Mouse (Mus musculus) liver, postnatal 0 days (tissue): ENCODE data around the gene Ces3b. TPM values are rescaled to one million over a fixed set of nuclear protein-coding genes. Genes with fewer than 3 reads are reported as not detected.
A peak's percentile ranks its signal among the peaks of the same experiment; 100 is the strongest.

Source experiments
- ATAC-seq: fragments of 200-750 bp; cut with Nextera tagmentation; 2 replicates; pipeline ENCODE4 v1.8.0; 2017; ENCODE audit warnings: mild to moderate bottlenecking, moderate library complexity
- DNase-seq: peaks from one replicate; pipeline ENCODE4 v3.0.0-alpha.2; 2016
- H3K27ac ChIP-seq: fragments of 300-500 bp; sonication (generic); 2 replicates; pipeline ENCODE4 v1.5.1; 2014; ENCODE audit warnings: antibody characterized with exemption, moderate library complexity, mild to moderate bottlenecking, low read depth
- H3K27me3 ChIP-seq: fragments of 300-500 bp; sonication (generic); 2 replicates; pipeline ENCODE4 v1.6.1; 2014; ENCODE audit warnings: low read length, control low read depth, mixed read lengths; ENCODE audit not compliant: insufficient read depth
- H3K36me3 ChIP-seq: fragments of 300-500 bp; sonication (generic); replicated peaks from 2 replicates; pipeline ENCODE4 v1.6.1; 2014; ENCODE audit warnings: mild to moderate bottlenecking, control low read depth, low read length, moderate library complexity, mixed read lengths; ENCODE audit not compliant: insufficient read depth
- H3K4me1 ChIP-seq: fragments of 300-500 bp; sonication (generic); 2 replicates; pipeline ENCODE4 v1.6.1; 2014; ENCODE audit warnings: antibody characterized with exemption, mild to moderate bottlenecking, control low read depth; ENCODE audit not compliant: insufficient read depth
- H3K4me2 ChIP-seq: fragments of 300-500 bp; sonication (generic); 2 replicates; pipeline ENCODE4 v1.6.1; 2014; ENCODE audit warnings: low read depth, mild to moderate bottlenecking, low read length, moderate library complexity, mixed read lengths
- H3K4me3 ChIP-seq: fragments of 300-500 bp; sonication (generic); 2 replicates; pipeline ENCODE4 v1.5.1; 2014; ENCODE audit warnings: low read depth, low read length
- H3K9ac ChIP-seq: fragments of 300-500 bp; sonication (generic); replicated peaks from 2 replicates; pipeline ENCODE4 v1.6.1; 2014; ENCODE audit warnings: mild to moderate bottlenecking, moderate library complexity
- H3K9me3 ChIP-seq: fragments of 300-500 bp; sonication (generic); 2 replicates; pipeline ENCODE4 v1.6.1; 2016; ENCODE audit warnings: mild to moderate bottlenecking, control low read depth, low read length, mixed read lengths
- CTCF ChIP-seq: sonication (generic); IDR thresholded peaks from 2 replicates; pipeline ENCODE4 v1.5.1; 2016; ENCODE audit warnings: antibody characterized with exemption, low read depth
- EP300 ChIP-seq: IDR thresholded peaks from 2 replicates; pipeline ENCODE4 v1.6.1; 2016; ENCODE audit warnings: antibody characterized with exemption, low read depth, mild to moderate bottlenecking
- WGBS: fragments of 180-500 bp; shearing (Covaris S2); extraction: QIAGEN DNeasy Blood & Tissue Kit; methylation state at CpG from one replicate; pipeline ENCODE4 v1.1.7; 2014; ENCODE audit not compliant: insufficient replicate concordance; 5-methylcytosine and 5-hydroxymethylcytosine counted together
- polyA plus RNA-seq: library from polyadenylated mRNA; unstranded; fragments of >200 nt; fragmentation: Nextera tagmentation; extraction: Ambion mirVana; gene quantifications from 2 replicates; pipeline ENCODE4 v1.2.1, GENCODE M21; 2015

Gene Ces3b
- 0.11 and 0.21 TPM in 2 replicates for polyA plus RNA-seq

DNA sequence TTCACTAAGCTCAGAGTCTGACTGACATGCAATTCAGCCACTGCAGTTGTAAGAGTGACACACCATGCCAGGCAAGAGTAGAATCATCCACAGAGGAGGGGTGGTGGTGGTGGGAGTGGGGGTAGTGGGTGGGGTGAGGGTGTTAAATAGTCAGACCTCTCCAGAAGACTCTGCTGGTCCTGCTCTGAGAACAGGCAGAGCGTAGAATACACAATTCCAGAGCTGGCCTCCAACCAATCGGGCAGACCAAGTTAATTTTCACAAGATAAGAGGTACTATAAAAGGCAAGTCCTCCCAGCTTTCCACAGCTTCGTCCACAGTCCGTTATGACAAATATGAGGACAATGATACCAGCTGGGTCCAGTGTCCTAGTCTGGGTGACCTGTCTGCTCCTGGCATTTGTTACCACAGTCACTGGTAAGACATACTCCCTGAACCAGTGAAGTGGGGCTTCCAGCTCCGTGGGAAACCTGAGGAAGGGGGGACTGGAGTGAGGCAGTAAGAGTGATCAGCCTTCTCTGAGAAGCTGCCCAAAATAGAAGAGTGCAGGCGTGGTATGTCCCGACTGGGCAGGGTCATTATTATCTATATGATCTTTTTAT lies at the start of gene Ces3b:
Gene Ces3b (plus strand): TSS at position 305 of the 602 bp plus-strand sequence.
- H3K36me3 ChIP-seq: no peaks in the 10 kb centered on the region
- no peak within 1 kb of the TSS for H3K4me2 ChIP-seq
- DNase-seq (no peak), ATAC-seq (no peak)
- no peak within 1 kb of the TSS for H3K27ac ChIP-seq
- H3K9me3 ChIP-seq: no peaks in the 10 kb centered on the region
- no peak within 1 kb of the TSS for H3K9ac ChIP-seq
- 55% methylated on average over 7 of the region's 7 CpGs for WGBS
- TF ChIP-seq EP300 (no peak), CTCF (no peak)
- H3K4me1 ChIP-seq: no peaks in the 10 kb centered on the region
- no peak within 1 kb of the TSS for H3K4me3 ChIP-seq
- no peaks in the 10 kb centered on the region for H3K27me3 ChIP-seq

DNA sequence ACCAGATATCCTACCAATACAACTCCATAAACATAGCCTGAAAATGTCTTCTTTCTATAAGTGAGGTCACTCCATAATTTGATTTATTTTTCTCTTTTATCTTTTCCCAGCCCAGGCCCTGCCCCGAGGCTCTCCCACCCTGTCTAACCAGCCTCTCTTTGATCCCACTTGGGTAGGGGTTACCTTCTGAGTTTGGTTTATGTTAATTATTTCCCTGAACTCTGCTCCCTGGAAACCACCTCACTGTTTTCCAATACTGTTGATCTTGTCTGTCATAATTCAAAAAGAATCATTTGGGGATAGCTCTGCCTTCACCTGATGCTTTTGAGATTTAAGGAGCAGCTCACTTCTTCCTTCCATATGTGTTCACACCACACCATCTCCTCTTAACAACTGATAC lies 40.0 kb upstream of the Ces3b start:
- TF ChIP-seq EP300: 0 out of 2 replicates have a peak, but pooled peaks have one; percentile 6
- TF ChIP-seq CTCF: no peak
- Histone ChIP-seq H3K4me2 (no peak overlapping the region), H3K27ac (peak overlapping the region; percentile 66), H3K36me3 (no peaks in the 10 kb centered on the region), H3K9ac (no peak overlapping the region), H3K27me3 (no peaks in the 10 kb centered on the region), H3K4me1 (0 out of 2 replicates have a peak, but pooled peaks cover 2% of the 10 kb centered on the region), H3K4me3 (no peak overlapping the region), H3K9me3 (no peaks in the 10 kb centered on the region; the same call in 1 of the 2 replicates)
- 46% methylated on average over 1 of the region's 1 CpGs for WGBS
- DNase-seq: no peak
- ATAC-seq: peak; percentile 59

DNA sequence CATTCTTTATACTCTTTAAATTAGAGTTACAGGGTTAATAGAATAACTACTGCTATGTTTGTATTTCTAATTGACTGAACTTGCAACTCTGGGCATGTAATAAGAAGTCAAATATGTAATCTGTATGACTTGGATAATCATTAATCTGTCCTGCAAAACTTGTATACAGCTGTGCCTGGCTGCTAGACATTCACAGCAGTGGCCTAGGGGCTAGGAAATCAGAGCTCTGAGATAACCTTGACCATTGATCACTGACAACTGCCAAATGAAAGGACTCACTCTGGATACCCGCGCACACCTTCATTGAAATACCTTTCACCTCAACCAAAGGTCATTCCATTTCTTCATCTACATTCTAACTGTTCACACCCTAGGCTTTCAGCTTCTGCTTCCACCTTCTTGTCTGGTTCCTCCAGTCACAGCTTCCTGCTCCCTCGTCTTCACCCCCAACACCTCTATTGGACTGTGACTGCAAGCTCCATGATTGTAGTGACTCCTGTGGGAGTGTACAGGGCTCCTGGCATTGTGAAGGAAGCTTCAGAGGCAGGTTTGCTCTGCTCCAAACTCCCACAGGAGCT lies 37.6 kb upstream of the Ces3b start:
- Histone ChIP-seq H3K4me1 (0 out of 2 replicates have a peak, but pooled peaks cover 2% of the 10 kb centered on the region), H3K9ac (no peak overlapping the region), H3K9me3 (no peaks in the 10 kb centered on the region), H3K27me3 (no peaks in the 10 kb centered on the region), H3K4me2 (no peak overlapping the region), H3K4me3 (no peak overlapping the region), H3K36me3 (no peaks in the 10 kb centered on the region), H3K27ac (peak overlapping the region; percentile 80)
- 50% methylated on average over 3 of the region's 3 CpGs for WGBS
- no peak for DNase-seq
- ATAC-seq: peak; percentile 87
- TF ChIP-seq EP300 (peak; percentile 21; the same call in 1 of the 2 replicates), CTCF (no peak)

DNA sequence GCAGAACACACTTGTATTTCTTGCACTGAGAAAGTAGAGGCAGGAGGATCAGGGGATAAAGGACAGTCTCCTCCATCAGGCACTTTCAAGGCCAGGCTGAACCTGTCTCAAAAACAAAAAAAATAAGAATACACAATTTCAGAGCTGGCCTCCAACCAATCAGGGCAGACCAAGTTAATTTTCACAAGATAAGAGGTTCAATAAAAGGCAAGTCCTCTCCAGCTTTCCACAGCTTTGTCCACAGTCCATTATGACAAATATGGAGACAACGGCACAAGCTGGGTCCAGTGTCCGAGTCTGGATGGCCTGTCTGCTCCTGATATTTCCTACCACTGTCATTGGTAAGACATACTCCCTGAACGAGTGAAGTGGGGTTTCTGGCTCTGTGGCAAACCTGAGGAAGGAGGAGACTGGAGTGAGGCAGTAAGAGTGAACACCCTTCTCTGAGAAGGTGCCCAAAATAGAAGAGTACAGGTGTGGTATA lies 35.1 kb upstream of the Ces3b start, which contains the start of gene Ces3a:
Gene Ces3a (plus strand): TSS at position 231 of the 484 bp plus-strand sequence.
- TF ChIP-seq EP300 (no peak), CTCF (no peak)
- Histone ChIP-seq H3K4me1 (0 out of 2 replicates have a peak, but pooled peaks cover 2% of the 10 kb centered on the region), H3K4me2 (no peak within 1 kb of the TSS), H3K27me3 (no peaks in the 10 kb centered on the region), H3K27ac (no peak within 1 kb of the TSS), H3K9ac (no peak within 1 kb of the TSS), H3K4me3 (no peak within 1 kb of the TSS), H3K9me3 (no peaks in the 10 kb centered on the region), H3K36me3 (no peaks in the 10 kb centered on the region)
- DNase-seq: no peak
- 64% methylated on average over 3 of the region's 3 CpGs for WGBS
- no peak for ATAC-seq

DNA sequence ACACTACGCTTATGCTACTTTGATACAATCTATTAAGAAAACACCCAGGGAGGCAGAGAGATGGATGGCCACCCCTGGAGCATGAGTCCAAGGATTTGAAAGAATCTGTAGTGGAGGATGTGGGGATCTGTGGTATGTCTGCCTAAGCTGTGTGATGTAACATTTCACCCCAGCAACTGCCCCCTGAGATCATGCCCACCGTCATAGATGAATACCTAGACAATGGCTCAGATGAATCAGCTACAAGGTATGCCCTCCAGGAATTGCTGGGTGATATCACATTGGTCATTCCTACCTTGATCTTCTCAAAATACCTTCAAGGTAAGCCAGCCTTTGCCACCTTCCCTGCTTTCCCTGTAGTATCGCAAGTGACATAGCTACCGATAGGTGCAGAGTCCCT lies 27.3 kb upstream of the Ces3b start:
- Histone ChIP-seq H3K4me3 (no peak overlapping the region), H3K27ac (no peak overlapping the region), H3K27me3 (no peaks in the 10 kb centered on the region), H3K9me3 (no peaks in the 10 kb centered on the region), H3K36me3 (no peaks in the 10 kb centered on the region), H3K4me2 (no peak overlapping the region), H3K9ac (no peak overlapping the region), H3K4me1 (no peaks in the 10 kb centered on the region)
- WGBS: 80% methylated on average over 4 of the region's 4 CpGs
- ATAC-seq: no peak
- no peak for DNase-seq
- no peak for TF ChIP-seq CTCF
- no peak for TF ChIP-seq EP300

DNA sequence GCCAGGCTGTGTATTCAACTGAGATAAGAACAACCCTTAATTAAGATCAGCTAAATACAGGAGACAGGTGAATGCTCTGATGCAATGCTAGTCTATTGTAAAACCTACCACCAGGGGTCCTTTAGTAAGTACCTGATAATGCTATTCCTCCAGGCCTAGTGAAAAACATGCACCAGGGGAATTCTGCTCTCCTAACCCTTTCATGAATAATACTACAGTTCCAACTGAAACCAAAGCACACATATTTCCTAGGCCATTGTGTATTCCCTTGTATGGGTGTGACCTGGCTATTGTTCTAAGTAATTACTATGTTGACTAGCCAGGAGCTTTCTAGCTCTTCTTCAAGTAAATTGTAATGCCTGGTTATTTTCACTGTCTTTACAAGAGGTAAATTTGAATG lies 23.5 kb upstream of the Ces3b start:
- no peak overlapping the region for H3K4me3 ChIP-seq
- no peak overlapping the region for H3K27ac ChIP-seq
- no peak for TF ChIP-seq EP300
- no peak for TF ChIP-seq CTCF
- H3K9me3 ChIP-seq: peaks cover 4% of the 10 kb centered on the region; the same call in 1 of the 2 replicates
- H3K27me3 ChIP-seq: no peaks in the 10 kb centered on the region
- no peak overlapping the region for H3K4me2 ChIP-seq
- H3K9ac ChIP-seq: no peak overlapping the region
- ATAC-seq (no peak), DNase-seq (no peak)
- no peaks in the 10 kb centered on the region for H3K4me1 ChIP-seq
- no peaks in the 10 kb centered on the region for H3K36me3 ChIP-seq
